Comparison of ENCODE assay signal across 20 mouse cellular contexts in genomic region chr19:37110494-37110893, GRCm38 (mm10).
DNase-seq lines count a peak whose midpoint lies in the region; ATAC-seq and TF ChIP-seq lines count a peak whose summit lies in the region.
"Had no signal": no experiment of that assay in that cellular context is flagged by ENCODE, and none has a peak within 500 bp of the region (broad histone marks: within the 10 kb centered on the region; RNA-seq: fewer than 3 reads in every experiment).

No protein-coding gene starts in this region.

- ATAC-seq in hindbrain, embryonic 16.5 days = no peak
- ATAC-seq: intestine, embryonic 16.5 days had no signal

- no peak overlapping the region for H3K4me2 ChIP-seq in hindbrain, embryonic 16.5 days (ENCODE audit: low read length)
- H3K4me2 ChIP-seq: heart, embryonic 15.5 days; limb, embryonic 15.5 days had no signal

- H3K4me3 ChIP-seq in gastrocnemius, adult 2 months = no peak overlapping the region
- H3K4me3 ChIP-seq in hindbrain, embryonic 16.5 days (ENCODE audit: low read length) = no peak overlapping the region
- H3K4me3 ChIP-seq: forebrain, embryonic 10.5 days; heart, embryonic 15.5 days; hindbrain, embryonic 10.5 days; layer of hippocampus, adult 2 months; limb, embryonic 15.5 days had no signal

- intact Hi-C loops in gastrocnemius, adult 2 months (cut with DNase I) = no loop called here

- peak; percentile 17 for DNase-seq in ovary, adult 18-20 months (ENCODE audit: low spot score)
- no peak for DNase-seq in ovary, postnatal 36 days (ENCODE audit: low spot score)
- DNase-seq in adrenal gland, adult 2 months = peak; percentile 79
- DNase-seq in induced T-regulatory cell, adult 2 months (ENCODE audit: low read depth) = peak; percentile 4
- no peak for DNase-seq in gastrocnemius, adult 2 months
- no peak for DNase-seq in left cerebral cortex, adult 9 months (ENCODE audit: low spot score in 2 of 2)
- DNase-seq in cerebellum, adult 18-20 months = no peak
- DNase-seq: cerebellum, adult 2 months; lung, adult 2 months; right cerebral cortex, adult 18-20 months; thymus, postnatal 4 days had no signal

- H3K9ac ChIP-seq in hindbrain, embryonic 16.5 days (ENCODE audit: low read depth, low read length) = no peak overlapping the region
- H3K9ac ChIP-seq: heart, embryonic 15.5 days; limb, embryonic 15.5 days had no signal

- no peaks in the 10 kb centered on the region for H3K27me3 ChIP-seq in hindbrain, embryonic 16.5 days (replicated peaks; ENCODE audit: control insufficient read depth, insufficient read depth, low read length)
- H3K27me3 ChIP-seq: heart, embryonic 15.5 days; limb, embryonic 15.5 days had no signal

- WGBS in hindbrain, embryonic 16.5 days = 74% methylated on average over 1 of the region's 1 CpGs

- no peak for TF ChIP-seq CTCF in gastrocnemius, adult 2 months (IDR thresholded peaks at IDR 0.05)

- H3K4me1 ChIP-seq in hindbrain, embryonic 16.5 days (ENCODE audit: control insufficient read depth, insufficient read depth, low read depth, low read length) = no peaks in the 10 kb centered on the region
- H3K4me1 ChIP-seq: forebrain, embryonic 10.5 days; hindbrain, embryonic 10.5 days; limb, embryonic 15.5 days had no signal

- H3K9me3 ChIP-seq in hindbrain, embryonic 16.5 days (ENCODE audit: control insufficient read depth, low read length) = no peaks in the 10 kb centered on the region
- H3K9me3 ChIP-seq: forebrain, embryonic 10.5 days; heart, embryonic 15.5 days; hindbrain, embryonic 10.5 days; limb, embryonic 15.5 days had no signal

- no peaks in the 10 kb centered on the region for H3K36me3 ChIP-seq in hindbrain, embryonic 16.5 days (ENCODE audit: control insufficient read depth, insufficient read depth, low read length)
- H3K36me3 ChIP-seq: forebrain, embryonic 10.5 days; heart, embryonic 15.5 days; hindbrain, embryonic 10.5 days; limb, embryonic 15.5 days had no signal

- H3K27ac ChIP-seq in gastrocnemius, adult 2 months = no peak overlapping the region
- no peak overlapping the region for H3K27ac ChIP-seq in hindbrain, embryonic 16.5 days (ENCODE audit: low read depth, low read length)
- H3K27ac ChIP-seq: forebrain, embryonic 10.5 days; heart, embryonic 15.5 days; hindbrain, embryonic 10.5 days; kidney, postnatal 0 days; layer of hippocampus, adult 2 months; limb, embryonic 15.5 days; stomach, postnatal 0 days had no signal

Comparison
In these comparisons a context has a peak if more than half of its experiments do, and no peak if none do; other contexts are left out.
1. DNase-seq: peak in ovary, adult 18-20 months (single experiment), adrenal gland, adult 2 months (single experiment) and induced T-regulatory cell, adult 2 months (single experiment); none in ovary, postnatal 36 days (single experiment), gastrocnemius, adult 2 months (single experiment), left cerebral cortex, adult 9 months (0 of 2) and cerebellum, adult 18-20 months (0 of 2).